23 mouse cellular contexts compared by ENCODE assay signal in the genomic region with DNA sequence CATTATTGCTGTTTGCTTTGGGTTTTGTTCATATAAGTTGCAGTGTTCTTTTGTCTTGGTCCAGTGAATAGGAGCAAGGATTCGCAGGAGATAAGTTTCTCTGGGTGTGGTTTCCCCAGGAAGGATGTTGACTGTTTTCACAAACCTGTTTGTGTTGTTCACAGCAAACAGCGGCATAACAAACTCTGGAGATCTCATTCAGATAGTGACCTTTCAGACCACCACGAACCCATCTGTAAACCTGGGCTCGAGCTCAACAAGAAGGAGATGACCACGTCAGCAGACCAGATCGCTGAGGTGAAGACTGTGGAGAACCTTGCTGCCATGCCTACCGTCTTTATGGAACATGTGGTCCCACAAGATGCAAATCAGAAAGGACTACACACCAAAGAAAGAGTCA. TPM values are rescaled to one million over a fixed set of nuclear protein-coding genes. Genes with fewer than 3 reads are reported as not detected.
"Had no signal": no experiment of that assay in that cellular context is flagged by ENCODE, and none has a peak within 500 bp of the region (broad histone marks: within the 10 kb centered on the region; RNA-seq: fewer than 3 reads in every experiment).

No protein-coding gene starts in this region.

- H3K9ac ChIP-seq: forebrain, postnatal 0 days; heart, embryonic 13.5 days; heart, embryonic 15.5 days; hindbrain, embryonic 13.5 days; hindbrain, embryonic 15.5 days; limb, embryonic 13.5 days; limb, embryonic 15.5 days; liver, embryonic 12.5 days; liver, embryonic 14.5 days had no signal

- H3K4me2 ChIP-seq: heart, embryonic 11.5 days; heart, embryonic 13.5 days; heart, embryonic 15.5 days; hindbrain, embryonic 13.5 days; hindbrain, embryonic 15.5 days; limb, embryonic 13.5 days; limb, embryonic 15.5 days; liver, embryonic 12.5 days had no signal

- H3K4me3 ChIP-seq: heart, embryonic 13.5 days; heart, embryonic 15.5 days; hindbrain, embryonic 13.5 days; hindbrain, embryonic 15.5 days; limb, embryonic 13.5 days; limb, embryonic 15.5 days; liver, embryonic 12.5 days had no signal

- ATAC-seq: forebrain, postnatal 0 days; hindbrain, postnatal 0 days; intestine, embryonic 16.5 days; liver, embryonic 12.5 days had no signal

- H3K4me1 ChIP-seq: hindbrain, embryonic 13.5 days; hindbrain, embryonic 15.5 days; limb, embryonic 13.5 days; limb, embryonic 15.5 days had no signal

- DNase-seq: forebrain, postnatal 0 days; gastrocnemius, postnatal 10 days; gastrocnemius, postnatal 25 days; kidney, adult 11 months; kidney, adult 8-10 months; kidney, postnatal 14 days; kidney, postnatal 36 days; layer of hippocampus, adult 9-11 months; layer of hippocampus, postnatal 36 days; left cerebral cortex, postnatal 4 days had no signal

- H3K27me3 ChIP-seq: heart, embryonic 13.5 days; heart, embryonic 15.5 days; hindbrain, embryonic 13.5 days; hindbrain, embryonic 15.5 days; limb, embryonic 13.5 days; limb, embryonic 15.5 days; liver, embryonic 12.5 days had no signal

- H3K27ac ChIP-seq: heart, embryonic 13.5 days; heart, embryonic 15.5 days; hindbrain, embryonic 13.5 days; hindbrain, embryonic 15.5 days; hindbrain, postnatal 0 days; kidney, postnatal 0 days; limb, embryonic 13.5 days; limb, embryonic 15.5 days; liver, embryonic 12.5 days; liver, embryonic 14.5 days had no signal

- H3K9me3 ChIP-seq: heart, embryonic 13.5 days; heart, embryonic 15.5 days; hindbrain, embryonic 13.5 days; hindbrain, embryonic 15.5 days; limb, embryonic 13.5 days; limb, embryonic 15.5 days; liver, embryonic 12.5 days had no signal

RNA-seq across cellular contexts. Expression of a gene that starts 13.0 kb away (rescaled TPM):
- total RNA-seq: hematopoietic stem cell, adult 5-6 weeks had no signal
- polyA plus RNA-seq: intestine, embryonic 16.5 days; liver, embryonic 12.5 days had no signal
